Mouse (Mus musculus) small intestine, adult 2 months (tissue): Measurements from ENCODE around the gene Lix1l.

ENCODE experiments used
- CTCF ChIP-seq: fragments of 200-500 bp; IDR thresholded peaks from 2 replicates; pipeline ENCODE4 v1.5.1; 2012; ENCODE audit warnings: low read depth, mild to moderate bottlenecking, control low read depth, inconsistent platforms, low read length, moderate library complexity, mixed read lengths; ENCODE audit not compliant: insufficient replicate concordance, insufficient read length; ENCODE audit errors: extremely low read depth
- POLR2A ChIP-seq: fragments of 200-500 bp; IDR thresholded peaks from 2 replicates; pipeline ENCODE4 v1.6.1; 2012; ENCODE audit warnings: low read depth, mild to moderate bottlenecking, control low read depth, inconsistent platforms, low read length, moderate library complexity

- TF ChIP-seq CTCF (no peak), POLR2A (no peak)
Measured at GRCm38 (mm10) chr3:96623201-96623600, 22.3 kb downstream of the Lix1l start.
